Mouse (Mus musculus): ENCODE results near the gene Tmem102.

Gene Tmem102

GRCm38 (mm10) chr11:69784793-69785272 lies 20.6 kb downstream of the Tmem102 start:
- no peak for DNase-seq

GRCm38 (mm10) chr11:69781828-69782227 lies 23.6 kb downstream of the Tmem102 start:
- no peak for DNase-seq

- DNase-seq, result no peak
Observed at GRCm38 (mm10) chr11:69778985-69779384, 26.4 kb downstream of the Tmem102 start.

DNA sequence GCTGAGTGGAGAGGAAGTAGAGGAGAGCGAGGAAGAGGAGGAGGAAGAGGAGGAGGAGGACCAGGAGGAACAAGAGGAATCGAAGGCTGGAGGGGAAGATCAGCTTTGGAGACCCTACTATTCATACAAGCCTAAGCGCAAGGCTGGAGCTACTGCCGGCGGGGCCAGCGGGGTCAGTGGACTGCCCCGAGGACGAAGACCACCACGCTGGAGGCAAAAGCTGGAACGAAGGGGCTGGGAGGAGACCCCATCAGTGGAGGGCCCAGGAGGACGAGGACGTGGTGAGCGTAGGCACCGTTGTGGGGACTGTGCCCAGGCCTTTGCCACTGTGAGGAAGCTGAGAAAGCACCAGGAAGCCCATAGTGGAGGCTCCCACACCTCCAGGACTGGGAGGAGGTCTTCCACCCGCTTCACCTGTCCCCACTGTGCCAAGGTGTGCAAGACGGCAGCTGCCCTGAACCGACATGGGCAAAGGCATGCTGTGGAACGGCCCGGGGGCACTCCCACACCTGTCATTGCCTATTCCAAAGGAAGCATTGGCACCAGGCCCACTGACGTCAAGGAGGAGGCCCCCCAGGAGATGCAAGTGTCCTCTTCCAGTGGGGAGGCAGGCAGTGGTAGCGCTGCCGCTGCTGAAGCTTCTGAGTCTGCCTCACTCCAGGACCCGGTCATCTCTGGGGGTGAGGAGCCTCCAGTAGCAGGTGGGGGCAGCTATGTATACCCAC lies 27.0 kb downstream of the Tmem102 start:
- DNase-seq, result no peak

DNA sequence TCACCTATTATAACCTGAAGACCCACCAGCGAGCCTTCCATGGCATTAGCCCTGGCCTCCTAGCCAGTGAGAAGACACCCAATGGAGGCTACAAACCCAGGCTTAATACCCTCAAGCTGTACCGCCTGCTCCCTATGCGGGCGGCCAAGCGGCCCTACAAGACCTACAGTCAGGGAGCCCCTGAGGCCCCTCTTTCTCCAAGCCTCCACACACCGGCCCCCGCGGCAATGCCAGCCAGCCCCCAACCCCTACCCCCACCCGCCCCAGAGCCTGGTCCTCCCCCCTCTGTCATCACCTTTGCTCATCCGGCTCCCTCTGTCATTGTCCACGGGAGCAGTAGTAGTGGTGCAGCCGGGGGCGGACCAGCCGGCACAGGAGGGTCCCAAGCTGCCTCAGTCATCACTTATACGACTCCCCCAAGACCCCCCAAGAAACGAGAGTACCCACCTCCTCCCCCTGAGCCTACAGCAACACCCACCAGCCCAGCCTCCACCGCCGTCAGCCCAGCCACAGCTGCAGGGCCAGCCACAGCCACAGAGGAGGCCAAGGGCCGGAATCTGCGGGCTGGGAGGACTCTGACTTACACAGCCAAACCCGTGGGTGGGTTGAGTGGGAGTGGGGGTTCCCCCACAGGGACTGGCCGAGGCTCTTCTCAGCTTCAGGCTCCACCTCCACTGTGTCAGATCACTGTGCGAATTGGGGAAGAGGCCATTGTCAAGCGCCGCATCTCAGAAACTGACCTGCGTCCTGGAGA lies 27.7 kb downstream of the Tmem102 start:
- no peak for DNase-seq

GRCm38 (mm10) chr11:69776488-69776887 lies 28.9 kb downstream of the Tmem102 start:
- DNase-seq, result no peak

DNA sequence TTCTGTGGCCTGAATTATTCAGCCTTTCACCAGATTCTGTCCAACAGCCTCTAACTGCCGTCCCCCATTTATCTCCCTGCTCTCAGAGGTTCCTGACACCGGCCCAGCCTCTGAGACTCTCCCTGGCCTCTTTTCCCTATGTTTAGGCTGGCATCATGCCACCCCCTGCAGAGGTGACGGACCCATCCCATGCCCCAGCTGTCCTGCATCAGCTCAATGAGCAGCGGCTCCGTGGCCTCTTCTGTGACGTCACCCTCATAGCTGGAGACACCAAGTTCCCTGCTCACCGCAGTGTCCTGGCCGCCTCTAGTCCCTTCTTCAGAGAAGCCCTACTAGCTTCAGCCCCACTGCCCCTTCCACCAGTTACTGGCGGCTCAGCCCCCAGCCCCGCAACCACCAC lies 29.7 kb downstream of the Tmem102 start:
- DNase-seq, result no peak

GRCm38 (mm10) chr11:69774961-69775360 lies 30.5 kb downstream of the Tmem102 start:
- DNase-seq, result no peak

GRCm38 (mm10) chr11:69767625-69767909 lies 37.9 kb downstream of the Tmem102 start:
- no peak for DNase-seq

DNA sequence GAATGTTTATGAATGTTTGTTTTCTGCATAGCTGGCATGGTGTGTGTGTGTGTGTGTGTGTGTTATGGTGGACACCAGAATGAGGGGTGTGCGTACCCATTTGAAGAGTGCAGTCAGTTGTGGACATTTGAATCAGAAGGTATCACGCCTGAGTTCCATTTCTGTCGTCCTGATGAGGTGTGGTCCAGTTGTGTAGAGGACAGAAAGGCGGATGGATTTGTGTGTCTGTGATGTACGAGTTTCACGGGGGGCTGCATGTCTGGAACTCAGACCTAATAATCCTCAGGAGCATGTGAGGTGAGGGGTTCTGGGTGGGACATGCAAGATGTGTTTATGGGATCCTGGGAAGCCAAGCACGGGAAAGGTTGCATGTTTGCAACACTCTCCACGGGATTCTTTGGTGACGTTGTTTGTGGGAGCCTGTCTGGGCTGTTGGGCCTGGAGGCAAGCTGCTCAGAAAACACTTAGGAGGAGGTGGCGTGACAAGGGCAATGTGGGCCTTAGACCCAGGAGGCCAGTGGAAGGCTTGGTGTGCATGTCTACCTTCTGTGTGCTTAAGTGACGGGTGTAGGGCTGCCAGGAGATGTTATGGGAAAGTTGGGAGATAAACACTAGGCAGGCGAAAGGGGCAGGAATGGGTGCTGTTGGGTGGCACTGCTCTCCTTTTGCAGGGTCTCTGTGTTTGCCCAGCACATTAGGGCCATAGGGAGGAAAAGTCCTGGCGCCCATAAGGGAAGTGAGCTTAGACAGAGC lies 38.4 kb downstream of the Tmem102 start:
- DNase-seq, result no peak

- peak; percentile 70 for DNase-seq
Observed at GRCm38 (mm10) chr11:69766126-69766609, 39.3 kb downstream of the Tmem102 start.

- peak; percentile 51 for DNase-seq
Observed at GRCm38 (mm10) chr11:69765221-69766125, 40.0 kb downstream of the Tmem102 start, which contains the start of gene Zbtb4. Zbtb4 (plus strand) TSS chr11:69765912.

DNA sequence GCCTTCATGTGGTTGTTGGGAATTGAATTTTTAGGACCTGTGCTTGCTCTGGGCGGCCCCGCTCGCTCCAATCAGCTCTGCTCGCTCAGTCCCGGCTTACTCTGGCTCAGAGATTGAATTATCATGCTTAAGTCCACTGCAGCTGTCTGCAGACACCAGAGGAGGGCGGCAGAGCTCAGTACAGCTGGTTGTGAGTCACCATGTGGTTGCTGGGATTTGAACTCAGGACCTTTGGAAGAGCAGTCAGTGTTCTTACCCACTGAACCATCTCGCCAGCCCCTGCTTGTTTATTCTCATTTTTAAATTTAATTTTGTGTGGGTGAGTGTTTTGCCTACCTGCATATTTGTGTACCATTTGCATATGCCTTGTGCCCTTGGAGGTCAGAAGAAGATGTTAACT lies 41.9 kb downstream of the Tmem102 start:
- DNase-seq, result no peak

DNA sequence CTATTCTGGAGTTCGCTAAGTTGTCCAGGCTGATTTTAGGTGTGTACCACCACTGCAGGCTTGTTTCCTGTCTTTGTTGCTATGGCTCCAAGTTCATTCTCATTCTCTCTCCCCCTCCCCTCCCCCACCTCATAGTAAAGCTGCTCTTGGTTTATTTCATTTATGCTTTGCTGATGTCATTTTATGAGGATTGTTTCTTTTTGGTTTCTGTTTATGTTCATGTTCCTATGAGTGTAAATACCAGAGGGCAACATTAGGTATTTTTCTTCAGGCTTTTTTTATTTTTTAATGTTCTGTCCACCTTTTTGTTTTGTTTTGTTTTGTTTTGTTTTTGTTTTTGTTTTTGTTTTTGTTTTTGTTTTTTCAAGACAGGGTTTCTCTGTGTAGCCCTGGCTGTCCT lies 43.6 kb downstream of the Tmem102 start, which contains the start of gene Slc35g3:
TSS of gene Slc35g3 (minus strand) at position 101 of the 400 bp plus-strand sequence.
- no peak for DNase-seq

GRCm38 (mm10) chr11:69760901-69761200 lies 44.6 kb downstream of the Tmem102 start:
- no peak for DNase-seq

- no peak for DNase-seq
Observed at GRCm38 (mm10) chr11:69760160-69760900, 45.1 kb downstream of the Tmem102 start.

GRCm38 (mm10) chr11:69758971-69759721 lies 46.3 kb downstream of the Tmem102 start:
- peak; percentile 88 for DNase-seq

DNA sequence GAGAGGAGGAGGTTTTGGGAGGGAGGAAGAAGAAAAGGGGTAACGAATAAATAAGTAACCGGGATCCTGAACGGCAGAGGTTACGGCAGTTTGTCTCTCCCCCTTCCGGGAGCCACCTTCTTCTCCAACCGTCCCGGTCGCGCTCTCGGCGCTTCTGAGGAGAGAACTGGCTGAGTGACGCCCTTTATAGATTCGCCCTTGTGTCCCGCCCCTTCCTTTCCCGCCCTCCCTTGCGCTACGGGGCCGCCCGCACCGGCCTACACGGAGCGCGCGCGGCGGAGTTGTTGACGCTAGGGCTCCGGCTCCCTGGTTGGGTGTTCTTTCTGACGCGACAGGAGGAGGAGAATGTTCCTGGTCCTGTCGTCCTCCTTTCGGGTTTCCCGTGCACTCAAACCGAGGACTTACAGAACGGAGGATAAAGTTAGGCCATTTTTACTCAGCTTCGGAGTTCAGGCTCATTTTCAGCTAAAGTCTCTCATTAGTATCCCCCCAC lies 46.9 kb downstream of the Tmem102 start, which contains the start of gene Polr2a:
TSS of gene Polr2a (minus strand) at position 160 of the 493 bp plus-strand sequence.
- DNase-seq, result peak; percentile 97

- DNase-seq, result peak; percentile 98
Observed at GRCm38 (mm10) chr11:69758090-69758456, 47.4 kb downstream of the Tmem102 start.

GRCm38 (mm10) chr11:69757303-69758089 lies 47.9 kb downstream of the Tmem102 start:
- DNase-seq, result no peak

Measured in cerebellum, adult 11 months (tissue).